Mouse (Mus musculus) ES-Bruce4 (cell line): ENCODE results near the gene Cops3.

Experiments used
- CTCF ChIP-seq: IDR thresholded peaks from one replicate; pipeline ENCODE4 v1.8.1; 2011; ENCODE audit warnings: low read depth, low read length
- EP300 ChIP-seq: IDR thresholded peaks from 2 replicates; pipeline ENCODE4 v1.6.1; 2011; ENCODE audit warnings: low read depth, low read length; ENCODE audit not compliant: insufficient read depth
- POLR2A ChIP-seq: IDR thresholded peaks from one replicate; pipeline ENCODE4 v1.8.1; 2011; ENCODE audit warnings: low read length; ENCODE audit not compliant: insufficient read depth

DNA sequence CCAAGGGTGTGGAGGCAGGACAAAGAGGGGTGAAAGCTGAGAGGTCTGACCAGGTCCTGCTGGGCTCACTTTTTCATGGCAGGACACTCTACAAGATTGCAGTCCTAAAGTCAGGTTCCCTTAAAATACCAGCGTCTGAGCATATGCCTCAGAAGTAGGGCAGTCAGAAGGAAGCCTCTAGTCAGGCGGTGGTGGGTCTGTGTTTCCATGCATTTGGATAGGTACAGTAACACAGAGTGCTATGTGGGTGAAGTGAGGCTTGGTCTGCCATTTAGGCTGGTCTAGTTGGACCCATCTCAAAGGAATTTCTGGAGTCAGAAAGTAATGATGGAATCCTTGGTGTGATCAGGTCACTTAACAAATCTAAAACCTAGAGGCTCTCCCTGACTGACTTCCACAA lies 70.3 kb downstream of the Cops3 start:
- no peak for TF ChIP-seq POLR2A
- no peak for TF ChIP-seq CTCF
- TF ChIP-seq EP300 = no peak
